Mouse (Mus musculus): ENCODE data around the gene Apol6. TPM values are rescaled to one million over a fixed set of nuclear protein-coding genes. Genes with fewer than 3 reads are reported as not detected.

The Apol6 gene
- polyA plus RNA-seq, 1 experiment: 4.8 TPM

DNA sequence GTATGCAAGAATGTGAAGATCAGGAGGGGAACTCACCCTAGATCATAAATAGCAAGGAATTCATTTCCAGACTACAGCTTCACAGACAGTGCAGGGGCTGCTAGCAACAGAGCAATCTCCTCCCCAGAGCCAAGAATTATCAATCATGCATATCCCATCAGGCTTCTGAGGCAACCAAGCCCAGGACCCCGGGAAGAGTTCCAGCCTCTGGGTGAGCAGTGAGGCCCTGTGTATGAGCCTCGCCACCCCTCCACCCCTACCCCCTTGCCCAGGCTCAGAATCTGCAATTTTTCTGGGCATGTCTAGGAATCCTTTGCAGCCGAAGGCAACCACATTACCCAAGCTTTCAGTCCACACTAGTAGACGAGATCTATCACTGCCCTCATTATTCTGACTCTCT is 22.7 kb upstream of the Apol6 start:
- Histone ChIP-seq H3K79me2 (ENCODE audit: control insufficient read depth, insufficient read depth) (no peaks in the 10 kb centered on the region), H3K36me3 (ENCODE audit: control insufficient read depth, insufficient read depth) (no peaks in the 10 kb centered on the region), H3K27me3 (ENCODE audit: control insufficient read depth, insufficient read depth, insufficient read length) (no peaks in the 10 kb centered on the region), H3ac (ENCODE audit: control insufficient read depth, insufficient read length) (no peak overlapping the region), H3K4me2 (ENCODE audit: low read depth) (peak overlapping the region; percentile 64), H3K4me3 (peak overlapping the region; percentile 6)
- TF ChIP-seq E2F4 (IDR thresholded peaks at IDR 0.05; ENCODE audit: insufficient read depth) (no peak), POLR2AphosphoS2 (IDR thresholded peaks at IDR 0.05; ENCODE audit: insufficient read length, low read depth) (peak; percentile 15)

DNA sequence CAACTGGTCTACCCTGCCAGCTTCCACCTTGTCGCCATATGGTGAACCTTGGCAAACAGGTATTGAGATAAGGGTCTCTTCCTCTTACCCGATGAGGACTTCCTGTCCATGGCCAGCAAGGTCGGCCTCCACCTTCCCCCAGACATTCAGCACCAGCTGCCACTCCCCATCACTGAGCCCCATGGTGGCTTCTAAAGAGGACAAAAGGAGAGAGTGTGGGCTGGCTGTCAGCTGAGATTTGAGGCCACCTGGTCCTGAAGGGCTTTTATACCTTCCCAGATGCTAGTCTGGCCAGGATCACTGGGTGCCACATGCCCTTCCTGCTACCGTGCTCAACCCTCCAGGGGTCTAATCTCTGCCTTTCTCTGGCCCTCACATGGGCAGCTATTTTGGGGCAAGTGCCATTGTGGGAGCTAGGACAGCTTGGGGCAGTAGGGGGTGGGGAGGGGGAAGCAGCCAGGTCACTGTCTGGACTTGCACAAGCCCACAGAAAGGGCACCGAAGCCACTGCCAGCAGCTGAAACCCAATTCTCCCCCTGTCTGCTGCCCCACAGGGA is 22.1 kb upstream of the Apol6 start:
- H3K79me2 ChIP-seq (ENCODE audit: control insufficient read depth, insufficient read depth): no peaks in the 10 kb centered on the region
- no peak for TF ChIP-seq TCF3 (IDR thresholded peaks at IDR 0.05; ENCODE audit: insufficient read length, low read depth)
- peak; percentile 24 for TF ChIP-seq POLR2AphosphoS2 (IDR thresholded peaks at IDR 0.05; ENCODE audit: insufficient read length, low read depth)
- peak in 2 of 3 experiments; percentile 52 to 79 for TF ChIP-seq MYOG (IDR thresholded peaks at IDR 0.05; ENCODE audit: control insufficient read depth in 1 of 3, insufficient read depth in 1 of 3, insufficient read length in 2 of 3, low read depth in 2 of 3)
- peak; percentile 74 to 88 (median 82) for TF ChIP-seq MYOD1 (IDR thresholded peaks at IDR 0.05; ENCODE audit: control insufficient read depth in 1 of 3, insufficient read length in 2 of 3, low read depth in 2 of 3)
- no peak for TF ChIP-seq E2F4 (IDR thresholded peaks at IDR 0.05; ENCODE audit: insufficient read depth)
- no peak for TF ChIP-seq CEBPB (IDR thresholded peaks at IDR 0.05; ENCODE audit: insufficient read depth, poor library complexity, severe bottlenecking)
- TF ChIP-seq USF1 (IDR thresholded peaks at IDR 0.05; ENCODE audit: low read depth): peak; percentile 12
- peak; percentile 30 for TF ChIP-seq TCF12 (IDR thresholded peaks at IDR 0.05; ENCODE audit: insufficient read depth, poor library complexity, severe bottlenecking)
- no peaks in the 10 kb centered on the region for H3K27me3 ChIP-seq (ENCODE audit: control insufficient read depth, insufficient read depth, insufficient read length)
- no peak overlapping the region for H3ac ChIP-seq (ENCODE audit: control insufficient read depth, insufficient read length)
- H3K36me3 ChIP-seq (ENCODE audit: control insufficient read depth, insufficient read depth): no peaks in the 10 kb centered on the region
- peak overlapping the region; percentile 6 for H3K4me3 ChIP-seq
- peak overlapping the region; percentile 64 for H3K4me2 ChIP-seq (ENCODE audit: low read depth)

DNA sequence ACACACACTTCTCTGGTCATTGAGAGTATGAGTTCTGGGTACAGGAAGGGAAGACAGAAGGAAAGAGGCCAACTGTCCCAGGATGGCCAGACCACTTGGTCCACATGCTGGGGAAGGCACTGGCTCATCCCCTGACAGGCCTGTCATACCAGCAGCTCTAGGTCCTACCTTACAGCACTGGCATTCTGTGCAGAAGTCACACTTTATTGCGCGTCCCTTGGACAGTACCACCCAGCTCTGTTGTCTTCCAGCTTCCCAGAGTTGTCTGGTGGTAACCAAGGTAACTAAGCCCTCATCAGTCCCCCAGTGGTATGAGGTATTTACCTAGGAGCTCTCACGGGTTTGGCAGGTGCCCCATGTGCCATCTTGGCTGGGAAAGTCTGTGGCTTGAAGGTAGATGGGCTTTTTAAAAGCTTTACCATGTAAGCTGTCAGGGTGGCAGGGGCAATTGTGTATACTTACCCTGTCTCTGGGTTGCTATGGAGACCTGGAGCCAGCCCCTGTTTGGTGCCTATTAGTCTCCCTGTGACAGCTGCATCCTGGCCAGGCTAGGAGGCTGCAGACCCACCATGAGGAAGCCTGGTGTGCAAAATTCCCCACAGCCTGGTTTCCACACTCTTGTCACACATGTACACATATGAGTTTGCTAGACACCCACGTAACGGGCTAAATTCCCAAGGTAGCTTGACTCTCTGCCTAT is 18.5 kb upstream of the Apol6 start:
- no peak overlapping the region for H3K4me3 ChIP-seq
- H3ac ChIP-seq (ENCODE audit: control insufficient read depth, insufficient read length): no peak overlapping the region
- TF ChIP-seq MYOD1 (IDR thresholded peaks at IDR 0.05; ENCODE audit: control insufficient read depth in 1 of 3, insufficient read length in 2 of 3, low read depth in 2 of 3): peak in 2 of 3 experiments; percentile 64 to 65
- peak in 2 of 3 experiments; percentile 19 to 72 for TF ChIP-seq MYOG (IDR thresholded peaks at IDR 0.05; ENCODE audit: control insufficient read depth in 1 of 3, insufficient read depth in 1 of 3, insufficient read length in 2 of 3, low read depth in 2 of 3)
- TF ChIP-seq REST (IDR thresholded peaks at IDR 0.05; ENCODE audit: insufficient read depth, insufficient read length): no peak
- no peaks in the 10 kb centered on the region for H3K79me2 ChIP-seq (ENCODE audit: control insufficient read depth, insufficient read depth)
- no peaks in the 10 kb centered on the region for H3K27me3 ChIP-seq (ENCODE audit: control insufficient read depth, insufficient read depth, insufficient read length)
- no peak overlapping the region for H3K4me2 ChIP-seq (ENCODE audit: low read depth)
- H3K36me3 ChIP-seq (ENCODE audit: control insufficient read depth, insufficient read depth): no peaks in the 10 kb centered on the region

- no peak overlapping the region for H3ac ChIP-seq (ENCODE audit: control insufficient read depth, insufficient read length)
- H3K4me2 ChIP-seq (ENCODE audit: low read depth): no peak overlapping the region
- H3K79me2 ChIP-seq (ENCODE audit: control insufficient read depth, insufficient read depth): no peaks in the 10 kb centered on the region
- TF ChIP-seq USF1 (IDR thresholded peaks at IDR 0.05; ENCODE audit: low read depth) (no peak), E2F4 (IDR thresholded peaks at IDR 0.05; ENCODE audit: insufficient read depth) (no peak), SRF (IDR thresholded peaks at IDR 0.05; ENCODE audit: control insufficient read depth, insufficient read length, low read depth) (no peak), POLR2A (IDR thresholded peaks at IDR 0.05; ENCODE audit: insufficient read length, low read depth) (no peak), POLR2AphosphoS2 (IDR thresholded peaks at IDR 0.05; ENCODE audit: insufficient read length, low read depth) (no peak), MYOG (IDR thresholded peaks at IDR 0.05; ENCODE audit: control insufficient read depth in 1 of 3, insufficient read depth in 1 of 3, insufficient read length in 2 of 3, low read depth in 2 of 3) (no peak), TCF12 (IDR thresholded peaks at IDR 0.05; ENCODE audit: insufficient read depth, poor library complexity, severe bottlenecking) (no peak), MYOD1 (IDR thresholded peaks at IDR 0.05; ENCODE audit: control insufficient read depth in 1 of 3, insufficient read length in 2 of 3, low read depth in 2 of 3) (no peak), TCF3 (IDR thresholded peaks at IDR 0.05; ENCODE audit: insufficient read length, low read depth) (no peak), CEBPB (IDR thresholded peaks at IDR 0.05; ENCODE audit: insufficient read depth, poor library complexity, severe bottlenecking) (no peak), REST (IDR thresholded peaks at IDR 0.05; ENCODE audit: insufficient read depth, insufficient read length) (no peak), MAX (IDR thresholded peaks at IDR 0.05; ENCODE audit: low read depth) (no peak)
- no peaks in the 10 kb centered on the region for H3K36me3 ChIP-seq (ENCODE audit: control insufficient read depth, insufficient read depth)
- no peaks in the 10 kb centered on the region for H3K27me3 ChIP-seq (ENCODE audit: control insufficient read depth, insufficient read depth, insufficient read length)
- H3K4me3 ChIP-seq: no peak overlapping the region
Measured at GRCm38 (mm10) chr15:77027117-77027516, 17.4 kb upstream of the Apol6 start.

GRCm38 (mm10) chr15:77027675-77028074 is 16.9 kb upstream of the Apol6 start:
- no peak overlapping the region for H3ac ChIP-seq (ENCODE audit: control insufficient read depth, insufficient read length)
- no peak overlapping the region for H3K4me3 ChIP-seq
- H3K36me3 ChIP-seq (ENCODE audit: control insufficient read depth, insufficient read depth): no peaks in the 10 kb centered on the region
- TF ChIP-seq POLR2AphosphoS2 (IDR thresholded peaks at IDR 0.05; ENCODE audit: insufficient read length, low read depth) (no peak), MYOD1 (IDR thresholded peaks at IDR 0.05; ENCODE audit: control insufficient read depth in 1 of 3, insufficient read length in 2 of 3, low read depth in 2 of 3) (peak in 2 of 3 experiments; percentile 51 to 91), MYOG (IDR thresholded peaks at IDR 0.05; ENCODE audit: control insufficient read depth in 1 of 3, insufficient read depth in 1 of 3, insufficient read length in 2 of 3, low read depth in 2 of 3) (peak in 2 of 3 experiments; percentile 30 to 78), SRF (IDR thresholded peaks at IDR 0.05; ENCODE audit: control insufficient read depth, insufficient read length, low read depth) (no peak), POLR2A (IDR thresholded peaks at IDR 0.05; ENCODE audit: insufficient read length, low read depth) (peak; percentile 28)
- H3K27me3 ChIP-seq (ENCODE audit: control insufficient read depth, insufficient read depth, insufficient read length): no peaks in the 10 kb centered on the region
- H3K4me2 ChIP-seq (ENCODE audit: low read depth): no peak overlapping the region
- H3K79me2 ChIP-seq (ENCODE audit: control insufficient read depth, insufficient read depth): no peaks in the 10 kb centered on the region

Data from myocyte (in vitro differentiated cells).